Mouse (Mus musculus): ENCODE data around the gene B3gnt7.
"Not testable (repeated sequence)": the region's sequence is repeated elsewhere in the genome, so short reads cannot be mapped to it uniquely, and the experiment has no call there.

Gene B3gnt7

DNA sequence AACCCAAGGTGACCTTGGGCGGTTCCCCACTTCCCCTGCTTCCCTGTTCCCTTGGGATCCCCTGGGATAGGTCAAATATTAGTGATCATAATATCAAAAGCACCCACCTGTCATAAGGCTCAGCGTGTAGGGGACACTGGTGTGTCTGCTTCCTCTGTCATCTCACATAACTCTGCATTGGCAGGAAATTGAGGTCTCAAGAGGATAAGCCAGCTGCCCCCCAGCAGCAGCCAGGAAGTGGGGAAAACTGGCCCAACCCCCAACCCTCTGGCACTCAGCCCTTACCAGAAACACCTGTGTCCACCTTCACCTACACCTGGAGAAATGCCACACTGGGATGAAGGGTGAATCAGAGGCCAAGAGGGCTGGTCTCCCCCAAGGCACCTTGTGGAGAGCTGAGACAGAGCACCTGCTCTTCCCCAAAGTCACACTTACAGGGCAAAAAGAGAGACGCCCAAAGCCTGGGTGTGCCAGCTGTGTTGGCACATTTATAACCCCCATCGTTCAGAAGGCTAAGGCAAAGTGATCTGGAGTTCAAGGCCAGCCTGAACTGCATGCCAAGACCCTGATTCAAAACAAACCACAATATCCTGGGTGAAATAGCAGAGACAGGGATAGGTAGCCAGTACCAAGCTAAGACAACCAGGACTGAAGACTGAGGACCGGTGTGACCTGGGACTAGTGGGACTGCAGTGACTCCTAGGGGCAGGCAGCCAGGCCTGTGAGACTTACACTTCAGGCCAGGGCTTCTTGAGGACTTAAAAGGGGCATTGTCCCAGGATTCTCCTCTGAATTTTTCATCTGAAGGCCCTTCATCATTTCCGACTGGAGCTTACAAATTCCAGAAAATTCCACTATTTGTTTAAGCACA, 1.2 kb upstream of the B3gnt7 start:
- DNase-seq (ENCODE audit: low read depth, low spot score) = no peak

DNA sequence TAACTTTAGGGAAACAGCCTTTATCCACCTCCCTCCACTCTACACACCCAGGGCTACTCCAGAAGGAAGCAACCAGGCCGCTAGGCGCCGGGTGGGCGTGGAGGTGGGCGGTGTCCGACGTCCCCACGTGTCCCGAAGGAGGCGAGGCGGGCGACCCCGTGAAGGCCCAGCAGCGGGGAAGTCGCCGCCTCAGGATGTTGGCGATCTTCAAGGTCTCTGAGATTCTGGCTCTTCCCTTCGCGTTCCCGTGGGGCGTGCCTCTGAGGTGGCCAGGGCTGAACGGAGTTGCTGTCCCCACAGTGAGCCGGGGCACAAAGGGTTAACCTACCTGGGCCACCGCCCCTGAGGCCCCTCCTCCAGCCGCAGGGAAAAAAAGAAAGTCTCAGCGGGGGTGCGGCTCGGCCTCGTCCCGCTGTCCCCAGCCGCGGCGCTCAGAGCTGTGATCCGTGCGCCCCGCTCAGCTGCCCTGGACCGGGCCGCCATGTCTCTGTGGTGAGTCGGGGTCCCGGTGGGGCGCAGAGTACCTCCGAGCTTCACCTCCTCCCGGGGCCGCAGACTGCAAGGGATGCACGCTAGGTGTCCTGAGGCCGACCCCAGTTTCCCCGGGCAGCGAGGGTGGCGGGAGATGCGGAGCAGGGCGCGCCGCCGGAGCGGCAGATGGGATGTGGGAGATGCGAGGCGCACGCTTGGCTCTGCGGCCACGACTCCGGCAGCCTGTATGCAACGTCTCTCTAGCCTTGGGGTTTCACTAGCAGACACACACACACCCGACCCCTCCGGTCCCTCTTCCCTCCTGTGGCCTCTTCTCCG, 636 bp downstream of the B3gnt7 start:
- DNase-seq (ENCODE audit: low read depth, low spot score) = no peak

DNA sequence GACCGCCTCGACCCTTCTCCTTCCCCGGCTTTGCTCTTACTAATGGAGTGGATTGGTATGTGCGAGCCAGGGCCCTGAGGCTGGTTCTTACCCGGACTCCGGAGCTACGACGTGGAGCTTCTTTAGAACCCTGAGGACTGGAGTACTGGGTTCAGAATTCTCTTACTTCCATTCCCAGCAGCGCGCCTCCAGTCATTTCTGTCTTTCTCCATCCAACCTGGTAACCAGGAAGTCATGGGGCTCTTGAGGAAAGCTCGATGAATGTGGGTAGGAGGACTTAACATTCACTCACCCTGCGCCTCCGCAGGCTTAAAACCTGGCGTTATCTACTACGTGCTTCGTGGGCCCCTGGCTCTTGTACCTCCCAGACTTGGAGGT, 1.2 kb downstream of the B3gnt7 start:
- no peak for DNase-seq (ENCODE audit: low read depth, low spot score)

DNA sequence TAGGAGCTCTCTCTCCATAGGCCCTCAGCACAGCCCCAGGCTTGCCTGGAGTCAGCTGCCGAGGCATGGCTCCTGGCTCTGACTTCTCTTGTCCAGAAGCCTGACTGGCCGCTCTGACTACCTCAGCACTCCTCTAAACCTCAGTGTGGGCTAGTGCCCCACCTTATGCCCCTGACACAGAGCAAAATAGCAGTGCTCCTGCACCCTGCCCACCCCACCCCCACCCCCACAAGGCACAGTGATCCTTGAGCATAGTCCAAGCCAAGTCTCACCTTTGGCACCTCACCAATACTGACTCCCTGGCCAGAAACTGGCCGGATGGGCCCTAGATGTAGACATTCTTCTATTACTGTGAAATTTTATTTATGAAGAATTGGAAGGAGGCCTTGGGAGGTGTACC, 4.1 kb downstream of the B3gnt7 start:
- no peak for DNase-seq (ENCODE audit: low read depth, low spot score)

DNA sequence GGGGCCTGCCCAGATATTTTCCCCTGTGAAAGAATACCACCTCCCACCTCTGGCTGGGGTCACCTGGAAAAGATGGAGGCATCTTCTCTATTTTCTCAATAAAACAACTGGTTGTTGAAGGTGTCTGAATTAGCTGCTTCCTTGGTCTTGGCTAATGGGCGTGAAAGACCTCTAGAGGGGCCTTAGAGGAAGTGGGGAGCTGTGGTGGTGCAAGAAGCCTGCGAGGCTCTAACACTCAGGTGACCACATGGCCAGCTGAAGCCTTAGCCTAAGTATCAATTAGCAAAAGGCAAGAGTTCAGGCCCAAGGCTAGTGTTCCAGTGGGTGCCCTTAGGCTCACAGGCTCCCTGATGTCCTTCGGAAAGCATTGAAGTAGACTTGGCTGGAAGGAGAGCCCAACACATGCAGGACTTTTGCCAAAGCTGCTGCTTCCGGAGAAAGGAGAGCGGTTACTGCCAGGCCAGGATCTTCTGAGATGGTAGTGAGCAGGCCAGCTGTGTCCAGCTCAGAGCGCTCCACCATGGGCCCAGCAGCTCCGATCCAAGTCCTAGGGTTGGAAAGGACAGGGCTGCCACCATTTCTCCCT, 4.6 kb downstream of the B3gnt7 start:
- no peak for DNase-seq (ENCODE audit: low read depth, low spot score)

DNA sequence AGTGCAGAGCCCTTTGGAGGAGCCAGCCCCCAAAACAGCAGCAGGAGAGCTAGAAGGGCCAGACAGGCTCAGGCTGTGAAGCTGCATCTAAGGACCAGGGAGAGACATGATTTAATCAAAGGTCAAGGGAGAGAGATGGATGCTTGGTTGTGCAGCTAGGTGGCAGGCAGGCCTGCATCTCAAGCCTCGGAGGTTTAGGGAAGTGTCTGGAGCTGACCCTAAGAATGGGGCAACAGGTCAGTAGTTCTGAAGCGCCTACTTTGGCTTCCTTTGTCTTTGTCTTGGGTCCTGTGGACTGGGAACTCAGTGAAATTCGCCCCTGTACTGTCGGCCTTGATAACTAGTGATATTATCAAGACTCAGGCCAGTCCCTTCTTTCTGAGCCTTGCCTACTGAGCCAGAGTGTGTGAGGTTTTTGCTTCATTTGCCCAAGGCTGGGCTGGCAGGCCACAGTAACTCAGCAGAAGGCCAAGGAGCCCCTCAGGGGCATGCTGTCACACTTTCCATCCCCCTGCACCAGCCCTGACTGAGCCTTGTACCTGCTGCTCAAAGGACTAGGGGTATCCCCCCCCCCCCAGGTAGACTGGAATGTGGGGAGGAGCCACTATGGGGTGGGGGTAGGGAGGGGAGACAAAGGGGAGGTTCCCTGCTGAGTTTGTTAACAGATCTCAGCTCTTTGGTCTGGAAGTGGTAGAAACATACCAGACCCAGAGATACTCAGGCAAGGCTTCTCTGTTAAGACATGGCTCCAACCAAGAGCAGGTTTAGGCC, 5.4 kb downstream of the B3gnt7 start:
- DNase-seq (ENCODE audit: low read depth, low spot score) = no peak

DNA sequence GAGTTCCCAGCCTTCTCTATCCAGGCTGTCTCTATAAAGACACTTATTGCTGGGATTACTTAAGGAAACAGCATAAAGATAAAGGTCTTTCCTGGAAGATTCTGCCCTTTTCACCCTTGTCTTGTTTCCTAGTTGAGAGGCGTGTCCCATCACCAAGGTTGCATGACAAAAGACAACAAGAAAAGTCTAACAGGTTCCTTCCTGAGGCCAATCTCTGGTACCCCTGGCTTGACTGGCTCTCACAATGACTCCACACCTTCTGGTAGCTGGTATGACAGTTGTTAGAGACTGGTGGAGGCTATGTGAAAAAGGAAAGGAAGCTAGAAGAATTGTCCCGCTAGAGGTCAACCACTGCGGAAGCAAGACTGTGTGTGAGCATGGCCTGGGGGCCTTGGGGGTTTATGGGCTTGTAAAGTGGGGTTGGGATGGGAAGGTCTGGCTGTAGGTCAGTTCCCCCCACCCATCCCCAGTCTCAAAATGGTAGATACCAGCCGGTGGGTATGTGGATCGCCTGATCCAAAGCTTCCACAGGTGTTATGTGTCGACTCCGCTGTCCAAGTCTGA, 6.7 kb downstream of the B3gnt7 start:
- DNase-seq (ENCODE audit: low read depth, low spot score) = no peak

DNA sequence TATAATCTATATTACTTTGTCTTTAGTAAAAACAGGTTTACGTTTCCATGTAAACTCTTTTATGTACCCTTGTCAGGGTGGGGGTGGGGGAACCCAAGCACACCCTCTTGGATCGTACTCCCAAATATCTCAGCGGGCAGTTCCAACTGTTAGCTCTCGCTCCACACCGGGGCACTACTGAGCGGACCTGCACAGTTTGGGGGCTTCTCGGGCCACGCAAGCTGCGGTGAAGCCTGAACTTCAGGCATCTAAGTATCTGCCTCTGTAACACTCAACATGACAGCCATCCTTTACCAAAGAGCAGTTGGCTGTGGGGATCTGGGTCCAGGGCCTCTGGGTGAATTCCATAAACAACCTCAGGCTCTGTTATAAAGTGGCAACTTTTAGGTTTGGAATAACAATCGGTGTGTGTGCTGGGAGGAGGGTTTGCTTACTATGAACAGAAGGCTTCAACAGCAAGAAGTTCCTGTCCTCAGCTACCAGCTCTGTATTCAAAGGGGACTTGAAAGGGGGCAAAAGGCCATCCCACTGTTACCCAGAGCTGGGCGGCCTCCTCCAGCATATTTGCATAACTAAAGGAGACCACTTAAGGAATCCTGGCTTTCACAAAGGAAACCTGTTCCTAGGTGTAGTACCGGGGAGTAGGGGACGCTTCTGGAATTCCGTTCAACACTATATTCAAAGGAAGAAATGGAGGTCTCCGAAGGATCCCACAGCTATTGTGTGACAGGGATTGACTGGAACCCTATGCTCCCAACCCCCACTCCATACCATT, 8.1 kb downstream of the B3gnt7 start:
- no peak for DNase-seq (ENCODE audit: low read depth, low spot score)

DNA sequence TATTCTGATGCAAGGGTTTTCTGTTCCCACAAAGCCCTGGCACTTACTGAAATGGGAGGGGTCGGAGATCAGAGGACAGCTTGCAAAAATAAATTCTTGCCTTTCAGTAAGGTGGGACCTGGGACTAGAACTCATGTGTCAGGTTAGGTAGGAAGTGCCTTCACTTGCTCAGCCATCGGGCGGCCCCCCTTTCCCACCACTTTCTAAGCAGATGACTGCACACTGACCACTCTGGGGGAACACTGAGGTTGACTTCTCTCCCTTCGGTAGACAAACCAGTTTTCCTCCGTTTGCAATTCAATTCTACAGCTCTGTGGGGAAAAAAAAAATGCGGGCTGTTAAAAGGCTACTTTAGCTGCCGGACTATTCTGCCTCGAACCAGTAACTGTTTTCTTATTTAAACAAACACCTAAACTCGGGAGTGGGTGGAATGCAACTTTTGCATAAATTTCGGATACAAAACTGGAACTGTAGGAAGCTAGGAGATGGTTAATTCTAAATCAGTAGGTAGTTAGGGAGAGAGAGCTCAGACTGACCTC, 8.9 kb downstream of the B3gnt7 start:
- no peak for DNase-seq (ENCODE audit: low read depth, low spot score)

DNA sequence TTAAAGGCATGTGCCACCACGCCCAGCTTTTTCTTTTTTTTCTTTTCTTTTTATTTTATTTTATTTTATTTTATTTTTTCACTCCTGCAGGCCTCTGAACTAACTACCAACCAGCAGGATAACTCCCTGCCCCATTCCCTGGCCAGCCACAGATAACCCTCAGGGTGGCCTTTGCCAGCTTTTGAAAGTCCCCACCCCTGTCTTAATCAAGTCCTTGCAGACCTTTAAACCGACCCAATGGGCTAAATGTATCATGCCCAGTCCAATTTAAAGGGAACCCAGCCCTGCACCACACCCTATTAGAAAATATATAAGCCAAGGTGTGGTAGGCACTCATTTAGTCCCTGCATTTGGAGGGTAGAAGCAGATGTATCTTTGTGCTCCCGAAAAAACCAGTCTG, 9.6 kb downstream of the B3gnt7 start:
- no peak for DNase-seq (ENCODE audit: low read depth, low spot score)

DNA sequence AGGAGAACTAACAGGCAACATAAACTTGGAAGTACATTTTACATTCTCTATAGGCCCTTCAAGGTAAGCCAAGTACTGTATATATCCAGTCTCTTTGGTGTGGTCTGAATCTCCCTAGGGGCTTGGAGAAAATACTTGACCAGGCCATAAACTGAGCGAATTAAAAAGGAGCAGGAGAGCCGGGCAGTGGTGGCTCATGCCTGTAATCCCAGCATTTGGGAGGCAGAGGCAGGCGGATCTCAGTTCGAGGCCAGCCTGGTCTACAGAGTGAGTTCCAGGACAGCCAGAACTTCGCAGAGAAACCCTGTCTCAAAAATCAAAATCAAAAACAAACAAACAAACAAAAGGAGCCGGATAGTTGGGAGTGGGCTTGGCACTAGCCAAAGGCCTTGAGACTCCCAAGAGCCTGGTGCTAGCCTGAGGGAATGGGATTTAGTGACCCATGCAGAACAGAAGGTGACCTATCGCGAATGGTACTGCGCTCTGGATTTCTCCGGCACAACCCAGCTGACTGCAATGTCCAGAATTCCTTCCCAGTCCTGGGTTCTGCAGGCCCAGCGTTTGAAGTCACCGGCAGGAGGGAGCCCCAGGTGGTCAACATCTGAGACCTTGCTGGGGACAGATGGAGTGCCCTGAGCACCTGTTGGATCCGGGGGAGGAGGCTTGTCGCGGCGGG, 10.6 kb downstream of the B3gnt7 start:
- no peak for DNase-seq (ENCODE audit: low read depth, low spot score)

DNA sequence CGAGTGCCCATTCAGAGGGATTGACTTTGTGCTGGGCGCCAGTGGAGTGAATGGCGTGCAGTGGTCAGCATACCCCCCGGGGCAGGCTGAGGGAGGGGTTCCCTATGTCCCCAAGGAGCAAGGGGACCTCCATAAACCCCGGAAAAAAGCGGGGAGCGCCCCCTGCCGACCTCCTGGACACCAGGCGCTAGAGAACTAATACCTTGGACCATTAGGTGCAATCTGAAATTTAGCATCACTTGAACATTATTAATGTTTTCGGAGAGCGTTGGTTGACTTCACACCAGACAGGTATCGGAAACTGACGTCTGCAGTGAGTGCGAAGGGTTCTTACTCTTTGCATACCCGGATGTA, 11.1 kb downstream of the B3gnt7 start:
- no peak for DNase-seq (ENCODE audit: low read depth, low spot score)

DNA sequence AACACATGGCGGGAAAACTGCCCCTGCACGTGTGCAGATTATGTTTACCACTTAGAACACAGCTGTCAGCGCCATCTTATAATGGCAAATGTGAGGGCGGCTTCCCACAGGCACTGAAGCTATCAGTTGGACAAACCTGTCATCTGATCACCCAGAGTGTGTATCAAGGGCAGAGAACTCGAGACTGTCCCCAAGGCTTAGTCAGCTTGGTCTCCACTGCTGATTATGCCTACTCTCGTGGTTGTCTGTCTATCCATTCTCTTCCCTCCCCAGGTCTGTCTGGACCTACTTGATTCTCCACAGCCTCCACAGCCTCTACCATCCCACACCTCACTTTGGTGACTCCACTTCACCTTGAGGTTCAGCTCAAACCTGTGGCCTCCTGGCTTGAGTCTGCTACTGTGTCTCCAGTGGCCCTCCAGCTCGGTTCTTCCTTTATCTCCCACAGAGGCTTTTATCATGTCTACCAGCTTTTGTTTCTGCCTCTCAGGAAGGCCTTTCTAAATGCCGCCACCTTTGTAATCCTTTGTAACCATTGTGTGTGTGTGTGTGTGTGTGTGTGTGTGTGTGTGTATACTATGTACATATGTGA, 18.3 kb downstream of the B3gnt7 start:
- DNase-seq (ENCODE audit: low read depth, low spot score) = no peak

DNA sequence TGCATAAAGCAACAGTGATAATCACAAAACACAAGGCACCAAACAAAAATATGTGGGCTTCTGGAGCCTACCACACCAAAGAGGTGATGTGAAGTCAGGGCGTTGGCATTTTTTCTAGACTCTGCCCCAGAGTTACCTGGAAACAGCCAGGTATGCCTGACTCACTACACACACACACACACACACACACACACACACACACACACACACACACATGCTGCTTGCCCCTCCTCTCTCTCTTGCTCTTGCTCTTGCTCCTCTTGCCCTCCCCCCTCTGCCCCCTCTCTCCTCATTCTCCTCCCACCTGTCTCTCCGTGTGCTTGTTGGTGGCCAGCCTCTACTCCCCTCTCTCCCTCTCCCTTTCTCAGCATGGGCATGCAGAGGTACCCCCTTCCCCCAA, 33.7 kb downstream of the B3gnt7 start:
- DNase-seq (ENCODE audit: low read depth, low spot score) = no peak

DNA sequence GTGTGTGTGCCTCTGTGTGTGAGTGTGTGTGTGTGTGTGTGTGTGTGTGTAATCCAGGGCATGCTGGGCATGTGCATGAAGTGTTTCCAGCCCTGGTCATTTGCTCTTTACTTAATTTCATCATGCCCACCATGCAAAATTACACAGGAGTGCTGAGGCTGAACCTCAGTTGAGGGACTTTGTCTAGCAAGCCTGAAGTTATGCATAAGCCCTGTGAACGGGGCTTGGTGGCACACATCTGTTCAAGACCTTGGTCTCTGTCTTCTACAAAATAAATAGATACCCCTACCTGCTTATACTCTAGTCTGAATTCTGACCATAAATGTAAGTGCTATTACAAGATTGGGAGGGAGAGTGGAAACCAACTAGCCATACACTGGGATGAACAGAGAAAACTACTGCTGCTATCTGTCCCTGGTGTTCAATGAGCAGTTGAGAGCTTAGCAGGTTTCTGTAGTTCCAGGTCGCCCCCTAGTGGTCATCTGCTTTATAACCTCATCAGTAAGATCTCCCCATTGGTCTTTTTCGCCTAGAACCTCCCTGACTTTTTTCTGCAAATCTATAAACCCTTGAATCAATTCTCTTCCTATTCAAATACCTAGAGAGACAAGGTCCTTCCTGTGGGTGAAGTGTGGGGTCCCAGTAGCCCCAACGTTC, 36.7 kb downstream of the B3gnt7 start:
- DNase-seq (ENCODE audit: low read depth, low spot score) = peak; percentile 82

DNA sequence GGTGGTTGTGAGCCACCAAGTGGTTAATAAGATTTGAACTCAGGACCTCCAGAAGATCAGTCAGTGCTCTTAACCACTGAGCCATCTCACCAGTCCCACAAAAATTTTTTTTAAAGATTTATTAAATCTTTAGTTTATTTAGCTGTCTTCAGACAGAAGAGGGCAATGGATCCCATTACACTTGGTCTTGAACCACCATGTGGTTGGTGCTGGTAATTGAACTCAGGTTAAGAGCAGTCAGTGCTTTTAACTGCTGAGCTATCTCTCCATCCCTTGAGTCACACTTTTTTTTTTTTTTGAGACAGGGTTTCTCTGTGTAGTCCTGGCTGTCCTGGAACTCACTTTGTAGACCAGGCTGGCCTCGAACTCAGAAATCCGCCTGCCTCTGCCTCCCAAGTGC, 38.5 kb downstream of the B3gnt7 start:
- not testable (repeated sequence) for DNase-seq (ENCODE audit: low read depth, low spot score)

DNA sequence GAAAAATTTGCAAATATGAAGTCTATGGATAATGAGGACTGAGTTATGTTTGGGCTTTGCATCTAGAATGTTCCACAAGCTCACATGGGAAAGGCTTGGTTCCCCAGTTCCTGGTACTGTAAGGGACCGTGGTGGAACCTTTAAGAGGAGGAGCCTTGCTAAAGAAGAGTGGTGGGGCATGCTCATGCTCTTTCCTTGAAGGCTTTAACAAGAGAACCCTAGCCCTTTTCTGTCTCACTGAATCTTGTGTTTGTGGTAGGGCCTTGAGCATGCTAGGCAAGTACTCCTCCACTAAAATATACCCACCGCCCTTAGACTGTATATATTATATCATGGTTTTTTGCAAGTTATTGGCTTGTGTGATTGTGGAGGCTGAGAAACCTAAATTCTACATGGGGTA, 39.7 kb downstream of the B3gnt7 start:
- DNase-seq (ENCODE audit: low read depth, low spot score) = no peak

DNA sequence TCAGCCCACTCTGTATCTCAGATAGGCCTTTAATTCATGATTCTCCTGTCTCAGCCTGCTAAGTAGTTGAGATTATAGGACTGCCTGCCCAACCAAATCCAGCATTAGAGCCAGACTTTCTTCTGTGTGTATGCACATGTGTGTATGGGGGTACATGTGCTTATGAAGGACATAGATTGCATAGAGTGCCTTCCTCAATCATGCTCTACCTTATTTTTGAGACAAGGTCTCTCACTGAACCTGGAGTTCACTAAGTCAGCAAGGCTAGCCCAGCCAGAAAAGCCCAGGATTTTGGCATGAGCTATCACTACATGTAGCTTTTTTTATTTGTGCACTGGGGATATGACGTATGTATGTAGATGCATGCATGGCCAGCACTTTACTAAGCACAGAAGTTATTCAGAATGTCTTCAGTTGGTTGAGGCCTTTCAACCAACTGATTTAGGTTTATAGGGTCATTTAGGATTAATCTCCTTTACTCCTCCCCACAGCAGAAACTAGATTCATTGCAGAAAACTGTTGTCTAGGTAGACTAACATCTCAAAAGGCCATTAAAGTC, 40.5 kb downstream of the B3gnt7 start:
- DNase-seq (ENCODE audit: low read depth, low spot score) = no peak

Measured in CD4-positive helper T cell, adult 2 months (primary cell).